ENCODE assay signal across 10 mouse cellular contexts in genomic region chr5:138947487-138947886, GRCm38 (mm10). TPM values are rescaled to one million over a fixed set of nuclear protein-coding genes. Genes with fewer than 3 reads are reported as not detected.
DNase-seq lines count a peak whose midpoint lies in the region; ATAC-seq lines count a peak whose summit lies in the region.
"Had no signal": no experiment of that assay in that cellular context is flagged by ENCODE, and none has a peak within 500 bp of the region (broad histone marks: within the 10 kb centered on the region; RNA-seq: fewer than 3 reads in every experiment).

No protein-coding gene starts in this region.

- H3K9me3 ChIP-seq in forebrain, embryonic 10.5 days, result no peaks in the 10 kb centered on the region
- H3K9me3 ChIP-seq in forebrain, embryonic 16.5 days (ENCODE audit: control insufficient read depth, low read length), result no peaks in the 10 kb centered on the region
- no peaks in the 10 kb centered on the region for H3K9me3 ChIP-seq in hindbrain, embryonic 10.5 days
- H3K9me3 ChIP-seq in hindbrain, embryonic 11.5 days (ENCODE audit: control insufficient read depth, low read length), result no peaks in the 10 kb centered on the region
- H3K9me3 ChIP-seq in midbrain, embryonic 10.5 days (replicated peaks), result no peaks in the 10 kb centered on the region
- H3K9me3 ChIP-seq in midbrain, embryonic 15.5 days, result no peaks in the 10 kb centered on the region
- H3K9me3 ChIP-seq: G1E had no signal

- no peak overlapping the region for H3K9ac ChIP-seq in forebrain, embryonic 16.5 days (replicated peaks; ENCODE audit: low read depth, low read length)
- H3K9ac ChIP-seq in hindbrain, embryonic 11.5 days (ENCODE audit: low read depth, low read length), result no peak overlapping the region
- H3K9ac ChIP-seq in midbrain, embryonic 15.5 days, result no peak overlapping the region

- H3K36me3 ChIP-seq in forebrain, embryonic 10.5 days (replicated peaks), result no peaks in the 10 kb centered on the region
- H3K36me3 ChIP-seq in forebrain, embryonic 16.5 days (ENCODE audit: control insufficient read depth, insufficient read depth), result no peaks in the 10 kb centered on the region
- no peaks in the 10 kb centered on the region for H3K36me3 ChIP-seq in hindbrain, embryonic 10.5 days
- H3K36me3 ChIP-seq in hindbrain, embryonic 11.5 days (ENCODE audit: control insufficient read depth, insufficient read depth, low read length), result no peaks in the 10 kb centered on the region
- H3K36me3 ChIP-seq in midbrain, embryonic 10.5 days, result no peaks in the 10 kb centered on the region
- no peaks in the 10 kb centered on the region for H3K36me3 ChIP-seq in midbrain, embryonic 15.5 days (replicated peaks)
- H3K36me3 ChIP-seq: G1E had no signal

- DNase-seq in forebrain, embryonic 10.5 days (ENCODE audit: extremely low spot score, low spot score), result no peak
- no peak for DNase-seq in hindbrain, embryonic 10.5 days (ENCODE audit: low spot score)
- no peak for DNase-seq in hindbrain, embryonic 11.5 days (ENCODE audit: low spot score)
- DNase-seq in midbrain, embryonic 10.5 days (ENCODE audit: low spot score), result no peak
- no peak for DNase-seq in spleen, postnatal 10 days (ENCODE audit: low spot score in 2 of 2)
- no peak for DNase-seq in adrenal gland, adult 18-20 months (ENCODE audit: low spot score in 2 of 2)
- DNase-seq: thymus, adult 18-20 months had no signal

- H3K4me3 ChIP-seq in forebrain, embryonic 10.5 days, result no peak overlapping the region
- H3K4me3 ChIP-seq in forebrain, embryonic 16.5 days (replicated peaks; ENCODE audit: low read length), result no peak overlapping the region
- H3K4me3 ChIP-seq in hindbrain, embryonic 10.5 days, result no peak overlapping the region
- no peak overlapping the region for H3K4me3 ChIP-seq in hindbrain, embryonic 11.5 days (ENCODE audit: low read depth, low read length)
- no peak overlapping the region for H3K4me3 ChIP-seq in midbrain, embryonic 10.5 days
- no peak overlapping the region for H3K4me3 ChIP-seq in midbrain, embryonic 15.5 days

- H3K27me3 ChIP-seq in forebrain, embryonic 10.5 days (ENCODE audit: poor library complexity, severe bottlenecking), result no peaks in the 10 kb centered on the region
- H3K27me3 ChIP-seq in forebrain, embryonic 16.5 days (replicated peaks; ENCODE audit: control insufficient read depth, insufficient read depth, low read length), result no peaks in the 10 kb centered on the region
- H3K27me3 ChIP-seq in hindbrain, embryonic 10.5 days (ENCODE audit: insufficient read depth, poor library complexity, severe bottlenecking), result no peaks in the 10 kb centered on the region; the same call in 1 of the 2 replicates
- no peaks in the 10 kb centered on the region for H3K27me3 ChIP-seq in hindbrain, embryonic 11.5 days (ENCODE audit: control insufficient read depth, insufficient read depth, low read length)
- H3K27me3 ChIP-seq in midbrain, embryonic 10.5 days (ENCODE audit: low read depth, poor library complexity, severe bottlenecking), result no peaks in the 10 kb centered on the region
- H3K27me3 ChIP-seq in midbrain, embryonic 15.5 days (replicated peaks), result 0 out of 2 replicates have a peak, but pooled peaks cover 2% of the 10 kb centered on the region

- no peak for ATAC-seq in forebrain, embryonic 16.5 days
- ATAC-seq in hindbrain, embryonic 11.5 days (ENCODE audit: low FRiP score), result no peak
- ATAC-seq in midbrain, embryonic 15.5 days (replicated peaks), result no peak

- H3K4me1 ChIP-seq in forebrain, embryonic 10.5 days, result peaks cover 26% of the 10 kb centered on the region
- peaks cover 14% of the 10 kb centered on the region for H3K4me1 ChIP-seq in forebrain, embryonic 16.5 days (replicated peaks; ENCODE audit: control insufficient read depth, insufficient read depth, low read length)
- peaks cover 21% of the 10 kb centered on the region for H3K4me1 ChIP-seq in hindbrain, embryonic 10.5 days (replicated peaks)
- H3K4me1 ChIP-seq in hindbrain, embryonic 11.5 days (replicated peaks; ENCODE audit: control insufficient read depth, insufficient read depth, low read length), result peaks cover 6% of the 10 kb centered on the region; the same call in 1 of the 2 replicates
- peaks cover 13% of the 10 kb centered on the region for H3K4me1 ChIP-seq in midbrain, embryonic 10.5 days
- peaks cover 14% of the 10 kb centered on the region for H3K4me1 ChIP-seq in midbrain, embryonic 15.5 days

- H3K27ac ChIP-seq in forebrain, embryonic 10.5 days, result 0 out of 2 replicates have a peak overlapping the region, but pooled peaks have one; percentile 21
- no peak overlapping the region for H3K27ac ChIP-seq in forebrain, embryonic 16.5 days (ENCODE audit: low read length)
- H3K27ac ChIP-seq in hindbrain, embryonic 10.5 days, result peak overlapping the region; percentile 71; the same call in 1 of the 2 replicates
- H3K27ac ChIP-seq in hindbrain, embryonic 11.5 days (ENCODE audit: low read depth, low read length), result no peak overlapping the region
- H3K27ac ChIP-seq in midbrain, embryonic 10.5 days (replicated peaks), result peak overlapping the region; percentile 72; the same call in 1 of the 2 replicates
- H3K27ac ChIP-seq in midbrain, embryonic 15.5 days, result no peak overlapping the region

- no peak overlapping the region for H3K4me2 ChIP-seq in forebrain, embryonic 16.5 days (ENCODE audit: low read length)
- H3K4me2 ChIP-seq in hindbrain, embryonic 11.5 days (replicated peaks; ENCODE audit: low read depth, low read length), result no peak overlapping the region
- H3K4me2 ChIP-seq in midbrain, embryonic 15.5 days, result no peak overlapping the region

- WGBS in forebrain, embryonic 10.5 days, result 84% methylated on average over 5 of the region's 5 CpGs
- 43% methylated on average over 5 of the region's 5 CpGs for WGBS in forebrain, embryonic 16.5 days
- 69% methylated on average over 5 of the region's 5 CpGs for WGBS in hindbrain, embryonic 10.5 days
- 73% methylated on average over 5 of the region's 5 CpGs for WGBS in hindbrain, embryonic 11.5 days
- WGBS in midbrain, embryonic 10.5 days, result 85% methylated on average over 5 of the region's 5 CpGs
- 67% methylated on average over 5 of the region's 5 CpGs for WGBS in midbrain, embryonic 15.5 days

RNA-seq across cellular contexts. Expression of gene Pdgfa, which starts 49.7 kb away (rescaled TPM):
- 12.3 and 14.3 TPM in 2 replicates for polyA plus RNA-seq in forebrain, embryonic 10.5 days (2016; fragmentation: Nextera tagmentation; extraction: Ambion mirVana)
- 15.5 and 19.1 TPM in 2 replicates for polyA plus RNA-seq in forebrain, embryonic 16.5 days (2015; fragmentation: Nextera tagmentation; extraction: Ambion mirVana)
- 10.4 and 12.8 TPM in 2 replicates for polyA plus RNA-seq in hindbrain, embryonic 10.5 days (2016; fragmentation: Nextera tagmentation; extraction: Ambion mirVana)
- polyA plus RNA-seq in hindbrain, embryonic 11.5 days (2014; fragmentation: Nextera tagmentation; extraction: Ambion mirVana), result 10.9 and 12.4 TPM in 2 replicates
- 4.8 and 6.8 TPM in 2 replicates for polyA plus RNA-seq in midbrain, embryonic 10.5 days (2016; fragmentation: Nextera tagmentation; extraction: Ambion mirVana)
- 22.5 and 23.6 TPM in 2 replicates for polyA plus RNA-seq in midbrain, embryonic 15.5 days (2015; fragmentation: Nextera tagmentation; extraction: Ambion mirVana)
- 10 to 100 TPM; 24.6 to 34.8 TPM for total RNA-seq in adrenal gland, adult 18-20 months (2021)
- total RNA-seq: G1E had no signal
- polyA plus RNA-seq: G1E had no signal

Comparison
In these comparisons a context has a peak if more than half of its experiments do, and no peak if none do; other contexts are left out.
1. H3K27ac ChIP-seq: peak in forebrain, embryonic 10.5 days (single experiment), hindbrain, embryonic 10.5 days (single experiment) and midbrain, embryonic 10.5 days (single experiment); none in forebrain, embryonic 16.5 days (single experiment), hindbrain, embryonic 11.5 days (single experiment) and midbrain, embryonic 15.5 days (single experiment).